Mouse (Mus musculus) fat pad, adult 2 months (tissue): ENCODE results near the gene B430305J03Rik.

ENCODE experiments used
- DNase-seq: peaks from one replicate; pipeline ENCODE4 v3.0.0-alpha.2; 2011; ENCODE audit warnings: low read depth, low spot score; ENCODE audit errors: extremely low read depth

The B430305J03Rik gene

DNA sequence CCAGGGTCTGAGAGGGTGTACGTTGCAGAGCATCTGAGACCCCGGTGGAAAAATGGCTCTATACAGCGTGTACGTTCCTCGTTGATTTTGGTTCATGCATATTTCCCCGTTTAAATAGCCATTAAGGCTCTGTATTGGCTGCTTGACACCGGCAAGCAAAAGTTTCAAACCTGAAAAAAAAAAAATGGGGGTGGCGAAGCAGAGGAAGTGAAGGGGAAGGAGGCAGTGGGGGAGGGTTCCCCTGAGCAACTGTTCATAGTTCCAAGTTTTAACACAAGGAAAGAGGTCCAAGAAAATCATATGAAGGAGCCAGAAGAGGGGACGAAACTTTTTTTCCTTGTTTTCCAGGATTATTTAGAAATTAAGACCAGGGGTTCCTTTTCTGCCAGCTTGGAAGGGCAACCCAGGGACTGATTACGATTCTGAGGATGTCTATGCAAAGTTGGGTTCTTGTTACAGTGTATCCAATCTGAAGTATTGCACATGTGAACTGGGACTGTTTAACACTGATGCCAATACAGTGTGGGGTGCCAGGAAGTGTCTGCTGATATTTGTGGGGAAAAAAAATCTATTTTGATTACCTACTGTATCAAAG lies at the start of gene B430305J03Rik:
Gene B430305J03Rik, minus strand, starts transcription at position 173 of the 595 bp plus-strand sequence.
- no peak for DNase-seq

DNA sequence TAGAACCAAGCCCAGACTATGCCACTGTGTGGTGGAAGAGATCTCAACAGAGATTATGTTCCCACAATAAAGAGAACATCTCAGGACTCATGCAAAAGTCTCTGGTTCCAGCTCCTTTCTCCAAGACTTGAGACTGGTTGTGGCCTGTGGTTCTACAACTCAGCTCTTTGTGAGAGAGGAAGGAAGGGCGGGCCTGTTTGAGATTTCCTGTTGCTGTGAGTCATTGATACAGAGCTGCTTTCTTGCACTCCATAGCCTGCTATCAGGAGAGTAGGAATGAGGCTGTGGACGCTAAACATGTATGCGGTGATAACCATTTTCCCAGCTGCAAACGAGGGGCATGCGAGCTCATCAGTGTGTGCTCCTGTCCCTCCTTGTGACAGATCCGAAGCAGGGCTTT lies 43.9 kb upstream of the B430305J03Rik start:
- DNase-seq: no peak

DNA sequence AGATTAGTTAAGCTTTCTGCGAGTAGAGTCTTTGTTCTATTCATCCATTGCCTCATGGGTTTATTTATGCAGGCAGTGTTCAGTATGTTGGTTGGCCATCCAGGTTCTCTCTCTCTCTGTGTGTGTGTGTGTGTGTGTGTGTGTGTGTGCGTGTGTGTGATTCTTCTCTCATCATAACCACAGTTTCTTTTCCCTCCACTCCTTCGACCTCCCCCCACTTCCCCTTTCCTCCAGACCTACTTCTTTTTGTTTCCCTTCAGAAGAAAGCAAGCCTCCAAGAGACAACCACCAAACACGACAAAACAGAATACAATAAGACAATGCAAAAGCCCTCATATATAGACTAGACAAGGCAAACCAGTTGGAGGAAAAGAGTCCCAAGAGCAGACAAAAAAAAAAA lies 41.2 kb upstream of the B430305J03Rik start:
- DNase-seq: no peak

DNA sequence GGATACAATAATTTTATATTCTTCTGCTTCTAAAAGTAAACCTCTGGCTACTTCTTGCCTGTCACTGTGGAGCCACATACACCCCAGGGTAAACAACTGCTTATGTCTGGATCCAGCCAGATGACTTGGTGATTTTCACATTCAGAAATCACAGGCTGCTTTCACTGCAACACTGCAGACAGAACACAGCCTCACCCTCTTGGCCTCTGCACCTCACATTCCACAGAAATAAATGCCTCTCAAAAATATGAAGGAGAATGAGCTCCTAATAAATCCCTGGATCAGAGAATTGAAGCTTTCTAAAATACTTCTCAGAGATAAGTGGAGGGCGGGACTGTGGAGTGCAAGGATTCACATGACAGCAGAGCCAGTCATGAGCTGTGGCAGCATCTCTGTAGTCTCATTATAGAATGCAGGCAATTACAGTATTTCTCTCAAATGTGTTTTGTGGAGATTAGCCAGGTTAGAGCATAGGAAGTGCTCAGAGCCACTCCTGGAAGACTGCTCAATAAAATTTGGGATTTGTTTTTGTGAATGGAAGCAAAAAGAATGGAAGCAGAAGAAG lies 35.2 kb upstream of the B430305J03Rik start:
- no peak for DNase-seq

DNA sequence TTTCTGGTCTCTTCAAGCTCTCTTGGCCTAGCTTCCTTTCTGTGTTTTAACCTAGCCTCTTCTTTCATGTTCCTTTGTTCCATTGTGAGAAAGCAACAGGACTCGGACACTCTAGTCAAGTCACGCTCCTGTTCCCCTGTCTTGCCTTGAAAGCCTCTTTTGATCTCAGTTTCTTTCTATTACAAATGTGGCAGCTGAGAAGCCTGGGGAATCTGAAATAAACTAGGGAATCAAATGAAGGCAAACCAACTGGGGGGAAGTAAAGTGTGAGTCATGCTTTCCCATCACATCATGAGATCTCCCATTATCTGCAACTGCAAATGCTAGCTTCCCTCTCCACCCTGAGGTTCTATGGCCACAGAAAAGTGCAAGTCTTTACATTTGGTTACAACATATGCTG lies 31.0 kb upstream of the B430305J03Rik start:
- DNase-seq: no peak

DNA sequence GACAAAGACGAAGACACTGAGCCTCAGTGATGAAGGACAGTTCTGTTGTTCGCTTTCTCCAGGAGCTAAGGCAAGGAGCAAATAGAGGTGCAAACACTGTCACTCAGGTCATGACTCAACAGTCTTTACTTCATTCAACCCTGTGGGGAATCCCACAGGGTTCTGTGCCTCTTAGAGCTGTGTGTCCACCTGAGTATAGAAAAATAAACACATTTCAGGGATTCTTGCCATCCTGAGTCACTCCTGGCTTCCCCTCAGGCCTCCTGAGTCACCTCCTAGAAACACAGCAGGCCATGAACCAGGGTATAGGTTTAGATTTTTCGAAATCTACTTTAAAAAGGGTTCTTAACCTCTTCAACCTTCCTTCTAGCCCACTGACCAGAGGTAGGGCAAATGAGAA lies 29.6 kb upstream of the B430305J03Rik start:
- no peak for DNase-seq

DNA sequence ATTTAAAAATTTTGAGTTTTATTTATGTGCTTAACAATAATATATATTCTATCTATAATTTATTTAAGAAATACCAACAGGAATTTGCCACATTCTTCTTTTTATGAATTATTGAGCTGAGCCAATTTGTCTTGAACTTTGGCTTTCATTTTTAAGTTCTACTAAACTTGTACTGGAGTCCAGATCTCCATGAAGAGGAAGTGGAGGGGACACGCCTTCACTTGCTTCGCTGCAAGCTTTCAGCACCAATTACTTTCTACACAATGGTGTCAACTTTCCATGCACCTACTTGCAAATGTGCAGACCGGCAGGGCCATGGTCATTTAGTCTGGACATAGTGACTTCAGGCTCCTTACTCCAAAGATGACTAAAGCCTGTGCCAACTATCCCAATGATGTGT lies 27.8 kb upstream of the B430305J03Rik start:
- DNase-seq: no peak

DNA sequence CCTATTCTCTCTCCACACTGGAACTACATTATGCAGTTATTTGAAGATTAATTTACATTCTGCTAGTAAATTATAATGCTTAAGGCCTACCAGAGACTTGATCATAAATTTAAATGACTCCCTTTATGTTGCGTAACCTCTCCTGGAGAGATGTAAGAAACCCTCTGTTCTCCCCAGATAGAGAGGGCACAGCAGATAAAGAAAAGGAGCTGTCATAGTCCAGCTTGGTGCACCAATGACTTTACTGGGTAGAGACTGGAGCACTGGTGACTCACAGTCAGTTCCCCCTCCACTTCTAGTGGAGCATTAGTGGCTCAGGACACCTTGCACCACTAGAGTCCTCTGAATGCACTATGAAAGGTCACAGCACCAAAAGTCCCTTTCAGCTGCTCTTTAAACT lies 27.1 kb upstream of the B430305J03Rik start:
- DNase-seq: no peak

DNA sequence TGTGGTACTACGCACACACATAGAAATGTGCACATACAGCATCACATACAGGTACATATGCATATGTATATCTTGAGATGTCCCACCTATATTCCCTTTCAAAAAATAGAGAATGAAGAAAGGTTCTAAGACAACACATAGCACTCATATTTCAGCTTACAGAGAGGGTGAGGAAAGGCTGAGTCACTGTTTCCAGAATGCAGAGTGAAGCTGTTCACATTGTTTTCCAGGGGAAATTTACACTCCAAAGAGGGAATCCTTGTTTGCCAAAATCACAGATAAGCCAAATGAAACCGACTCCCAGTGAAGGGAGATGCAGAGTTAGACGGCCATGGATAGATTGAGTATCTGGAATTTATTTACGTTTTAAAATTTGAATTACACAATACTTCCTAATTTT lies 25.8 kb upstream of the B430305J03Rik start:
- DNase-seq: no peak

DNA sequence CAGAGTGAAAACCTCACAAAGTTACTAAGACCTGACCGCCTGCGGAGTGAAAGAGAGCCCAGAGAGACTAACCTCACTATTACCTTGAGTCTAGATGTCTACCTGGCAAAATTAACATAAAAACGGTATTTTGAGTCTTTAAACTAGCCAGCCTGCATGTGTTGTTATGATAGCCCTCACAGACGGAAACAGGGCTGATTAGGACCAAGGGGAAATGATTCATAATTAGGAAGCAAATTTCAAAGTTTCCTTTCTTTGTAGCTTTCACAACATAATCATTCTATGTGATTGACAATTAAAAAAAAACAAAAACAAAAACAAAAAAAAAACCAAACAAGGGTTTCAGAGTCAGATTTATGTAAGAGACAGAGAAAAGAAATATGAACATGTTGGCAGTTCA lies 20.6 kb upstream of the B430305J03Rik start:
- no peak for DNase-seq

DNA sequence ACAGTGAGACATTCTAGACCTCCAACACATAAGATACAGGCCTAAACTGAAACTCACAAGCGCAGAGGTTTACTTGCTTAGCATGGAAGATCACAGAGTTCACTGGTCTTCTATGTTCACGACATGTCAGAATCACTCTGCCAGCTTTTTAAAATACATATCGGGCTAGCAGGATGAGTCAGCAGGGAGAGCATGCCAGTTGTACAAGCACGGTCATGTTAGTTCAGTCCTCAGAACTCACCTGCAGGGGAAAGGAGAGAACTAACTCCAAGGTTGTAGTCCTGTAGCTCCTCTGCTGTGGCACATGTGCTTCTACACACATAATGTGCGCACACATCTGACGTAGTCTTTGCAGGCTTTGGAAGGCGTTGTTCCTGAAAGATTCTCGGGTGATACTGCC lies 10.2 kb upstream of the B430305J03Rik start:
- peak; percentile 64 for DNase-seq

DNA sequence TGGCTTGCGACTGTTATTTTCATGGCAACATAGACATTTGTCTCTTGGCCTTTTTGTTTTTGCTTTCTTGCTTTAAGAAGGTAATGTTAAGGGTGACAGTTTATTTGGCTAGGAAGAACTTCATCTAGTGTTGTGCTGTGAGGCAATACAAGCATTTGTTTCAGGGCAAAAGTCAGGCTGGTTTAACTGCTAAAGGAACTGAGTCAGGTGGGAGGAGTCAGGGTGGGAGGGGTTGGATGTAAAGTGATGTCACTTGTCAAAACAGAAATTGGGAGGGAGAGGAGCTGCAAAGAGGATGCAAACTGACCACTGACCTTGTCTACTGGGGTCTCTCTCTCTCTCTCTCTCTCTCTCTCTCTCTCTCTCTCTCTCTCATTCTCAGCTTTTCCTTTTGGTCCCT lies 2.7 kb upstream of the B430305J03Rik start:
- DNase-seq: no peak

DNA sequence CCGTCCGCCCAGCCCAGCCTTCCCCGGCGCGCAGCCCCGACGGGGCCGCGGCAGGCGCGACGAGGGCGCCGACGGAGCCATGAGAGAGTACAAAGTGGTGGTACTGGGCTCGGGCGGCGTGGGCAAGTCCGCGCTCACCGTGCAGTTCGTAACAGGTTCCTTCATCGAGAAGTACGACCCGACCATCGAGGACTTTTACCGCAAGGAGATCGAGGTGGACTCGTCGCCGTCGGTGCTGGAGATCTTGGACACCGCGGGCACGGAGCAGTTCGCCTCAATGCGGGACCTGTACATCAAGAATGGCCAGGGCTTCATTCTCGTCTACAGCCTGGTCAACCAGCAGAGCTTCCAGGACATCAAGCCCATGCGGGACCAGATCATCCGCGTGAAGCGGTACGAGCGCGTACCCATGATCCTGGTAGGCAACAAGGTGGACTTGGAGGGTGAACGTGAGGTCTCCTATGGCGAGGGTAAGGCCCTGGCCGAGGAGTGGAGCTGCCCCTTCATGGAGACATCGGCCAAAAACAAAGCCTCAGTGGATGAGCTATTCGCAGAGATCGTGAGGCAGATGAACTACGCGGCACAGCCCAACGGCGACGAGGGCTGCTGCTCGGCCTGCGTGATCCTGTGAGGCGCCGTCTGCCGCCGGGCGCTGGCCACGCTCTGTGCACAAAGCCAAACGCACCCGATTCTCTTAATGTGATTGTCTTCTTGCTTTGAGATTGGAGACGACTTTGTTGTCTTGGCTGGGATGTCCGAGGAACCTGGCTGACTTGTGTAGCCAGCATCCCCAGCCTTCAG lies 573 bp downstream of the B430305J03Rik start:
- no peak for DNase-seq

DNA sequence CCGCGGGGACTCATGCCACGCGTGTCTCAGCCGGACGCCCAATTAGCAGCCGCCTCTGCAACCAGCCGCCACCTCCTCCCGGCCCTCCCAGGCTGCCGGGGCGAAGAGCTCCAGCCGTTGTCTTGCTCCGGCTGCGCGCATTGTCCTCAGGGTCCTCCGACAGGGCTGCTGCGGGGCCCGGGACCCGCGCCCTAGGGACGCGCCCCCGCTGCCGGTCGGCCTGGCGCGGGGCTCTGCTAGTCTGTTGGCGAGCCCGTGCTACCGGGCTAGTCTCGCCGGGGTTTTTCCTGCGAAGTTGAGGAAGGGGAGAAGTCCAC lies 1.1 kb downstream of the B430305J03Rik start:
- no peak for DNase-seq

DNA sequence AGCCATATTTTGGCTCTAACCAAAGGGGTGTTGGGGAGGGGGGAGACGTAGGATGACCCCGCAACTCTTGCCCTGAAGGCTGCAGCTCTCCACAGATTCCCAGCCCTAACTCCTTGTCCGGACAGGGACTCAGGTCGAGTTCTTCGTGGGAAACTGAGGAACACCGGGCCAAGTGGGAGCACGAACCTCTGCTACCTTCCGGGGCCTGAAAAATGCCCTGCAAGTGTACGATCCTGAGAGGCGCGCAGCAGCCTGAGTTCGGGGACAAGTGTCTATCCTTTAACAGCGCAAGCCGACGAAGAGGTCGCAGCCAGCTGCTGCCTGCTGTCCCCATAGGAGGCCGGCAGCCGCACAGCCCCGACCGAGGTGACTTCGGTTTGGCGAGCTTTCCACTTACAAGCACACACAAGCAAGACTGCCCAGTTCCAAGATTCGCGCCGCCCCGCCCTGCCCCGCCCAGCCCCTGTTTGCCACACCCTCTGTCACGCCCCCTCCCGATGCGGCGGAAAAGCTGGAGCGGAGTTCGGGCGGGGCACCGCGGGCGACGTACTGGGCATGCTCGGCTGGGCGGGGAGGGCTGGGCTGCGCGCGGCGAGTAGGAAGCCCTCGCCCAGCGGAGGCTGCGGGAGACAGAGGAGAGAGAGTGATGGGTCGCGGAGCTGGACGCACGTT lies 1.6 kb downstream of the B430305J03Rik start:
- no peak for DNase-seq

DNA sequence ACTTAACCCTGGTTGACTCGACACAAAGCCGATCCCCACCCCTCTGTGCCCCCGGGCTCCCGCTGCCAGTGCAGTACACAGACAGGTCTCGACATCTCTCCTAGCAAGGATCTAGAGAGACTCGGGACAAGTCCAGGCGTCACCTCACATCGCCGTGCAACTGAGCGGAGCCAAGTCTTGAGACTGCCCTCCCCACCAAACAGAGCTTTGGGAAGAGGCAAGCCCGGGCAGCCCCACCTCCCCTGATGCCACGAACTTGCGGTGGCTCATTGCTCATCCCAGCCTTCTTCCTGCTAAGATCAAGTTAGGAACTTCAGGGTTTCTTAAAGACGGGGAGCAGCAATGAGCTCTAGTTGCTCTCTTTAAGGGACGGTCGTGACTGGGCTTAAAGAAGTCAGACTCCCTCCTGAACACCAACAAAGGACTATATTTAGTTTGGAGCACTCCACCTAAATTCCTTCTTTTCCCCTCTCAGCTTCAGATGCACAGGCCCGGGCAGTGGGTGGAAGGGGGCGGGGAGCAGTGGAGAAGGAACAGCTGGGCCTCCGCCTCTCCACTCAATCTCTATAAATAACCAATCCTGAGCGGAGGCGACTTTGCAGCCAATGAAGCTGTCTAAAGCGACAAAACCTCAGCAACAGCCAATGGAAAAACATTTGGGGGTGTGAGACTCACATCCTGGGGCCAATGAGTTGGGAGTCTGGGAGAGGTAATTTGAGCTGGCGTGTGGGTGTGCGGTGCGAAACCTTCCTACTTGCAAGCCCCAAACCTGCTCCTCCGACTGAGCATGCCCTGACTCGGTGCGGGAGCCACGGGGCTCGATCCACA lies 2.4 kb downstream of the B430305J03Rik start:
- peak; percentile 99 for DNase-seq

DNA sequence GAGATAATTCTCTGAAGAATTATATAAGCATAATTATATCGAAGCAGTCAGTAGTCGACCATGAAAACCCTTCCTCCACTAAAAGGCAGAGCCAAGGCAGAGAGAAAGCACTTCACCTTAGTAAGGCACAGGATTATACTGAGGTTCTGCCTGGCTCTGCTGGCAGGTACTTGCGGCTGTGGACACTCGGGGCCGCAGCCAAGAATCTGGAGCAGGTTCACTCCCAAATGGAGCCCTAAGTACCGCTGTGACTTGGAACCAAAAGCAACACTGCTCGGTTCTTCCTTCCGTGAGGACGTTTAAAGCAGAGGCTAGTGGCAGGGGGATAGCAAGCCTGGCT lies 3.0 kb downstream of the B430305J03Rik start:
- DNase-seq: no peak

DNA sequence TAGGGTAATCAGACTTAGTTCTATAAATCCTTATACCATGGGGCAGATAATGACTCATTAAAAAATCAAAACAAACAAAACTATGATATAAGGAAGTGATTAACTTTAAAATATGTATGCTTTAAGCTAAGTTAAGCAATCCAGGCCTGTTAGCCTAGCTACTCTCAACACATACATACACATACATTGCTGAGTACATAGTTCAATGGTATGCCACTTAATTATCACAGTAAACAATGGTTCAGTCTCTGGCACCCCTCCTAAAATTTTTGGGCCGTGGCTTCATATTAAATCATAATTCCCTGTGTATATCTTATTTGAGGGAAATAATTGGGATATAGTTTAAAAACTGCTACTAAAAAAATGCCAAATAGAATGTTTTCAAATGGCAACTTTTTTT lies 4.4 kb downstream of the B430305J03Rik start, which contains the start of gene Rap2b:
Gene Rap2b, plus strand, starts transcription at position 301 of the 400 bp plus-strand sequence.
- DNase-seq: no peak

DNA sequence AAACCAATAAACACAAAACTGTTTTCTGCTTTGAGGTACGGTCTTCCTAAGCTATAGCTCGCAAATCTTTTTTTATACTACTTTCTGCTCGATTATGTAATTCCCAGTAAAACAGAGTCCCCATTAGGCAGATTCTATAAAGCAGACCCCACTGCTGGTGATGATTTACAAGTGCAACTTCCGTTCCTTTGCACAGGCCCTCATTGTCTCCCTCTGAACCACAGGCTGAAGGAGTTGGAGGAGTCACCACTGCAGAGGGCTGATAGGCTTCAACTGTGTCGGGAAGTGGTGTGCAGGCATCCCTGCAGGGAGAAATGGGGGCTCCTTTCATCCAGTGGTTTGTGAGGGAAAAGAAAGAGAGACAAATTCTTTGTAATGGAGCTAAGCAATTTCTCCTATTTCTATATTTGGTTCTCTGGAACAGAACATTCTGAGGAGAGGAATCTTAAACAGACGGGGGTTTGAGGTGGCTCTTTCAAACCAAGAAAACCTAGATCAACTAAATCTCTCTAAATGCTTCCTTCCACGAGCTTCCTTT lies 6.9 kb downstream of the B430305J03Rik start:
- no peak for DNase-seq

DNA sequence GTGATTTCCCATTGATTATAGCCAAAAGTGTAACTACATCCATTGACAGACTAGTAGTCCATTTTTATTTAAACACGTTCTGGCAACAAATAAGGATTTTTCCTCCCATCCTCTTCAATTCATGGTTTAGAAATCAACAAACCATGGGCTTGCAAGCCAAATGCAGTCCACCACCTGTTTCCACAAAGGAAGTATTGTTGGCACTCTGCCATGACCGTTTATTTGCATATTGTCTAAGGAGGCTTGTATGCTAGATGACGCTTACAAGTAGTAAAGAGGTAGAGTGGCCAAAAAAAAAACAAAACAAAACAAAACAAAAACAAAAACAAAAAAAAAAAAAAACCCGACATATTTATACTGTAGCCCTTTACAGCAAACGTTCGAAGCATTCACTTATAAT lies 7.6 kb downstream of the B430305J03Rik start:
- DNase-seq: no peak

DNA sequence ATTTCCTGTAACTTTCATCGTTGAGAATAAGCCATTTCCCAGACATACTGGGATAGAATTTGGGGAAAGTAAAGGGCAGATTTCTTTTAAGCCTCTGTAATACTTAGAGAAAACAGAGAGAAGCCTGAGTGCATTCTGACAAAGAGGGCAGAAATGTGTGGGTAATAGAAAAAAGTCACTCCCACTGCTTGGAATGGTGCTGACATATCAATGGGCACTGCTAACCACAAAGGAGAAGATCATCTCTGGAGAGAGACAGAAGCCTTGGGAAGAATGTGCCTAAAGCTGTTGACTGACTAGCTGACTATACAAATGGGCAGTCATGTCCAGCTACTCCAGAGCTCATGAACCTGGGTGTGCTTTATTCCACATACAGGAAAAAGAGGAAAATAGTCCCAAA lies 10.3 kb downstream of the B430305J03Rik start:
- DNase-seq: no peak
